Mouse (Mus musculus): ENCODE data around the gene Vmn1r171. TPM values are rescaled to one million over a fixed set of nuclear protein-coding genes. Genes with fewer than 3 reads are reported as not detected.
"Not testable (repeated sequence)": the region's sequence is repeated elsewhere in the genome, so short reads cannot be mapped to it uniquely, and the experiment has no call there.

Gene Vmn1r171
- not detected in 2 replicates for polyA plus RNA-seq (2015; fragmentation: Nextera tagmentation; extraction: Ambion mirVana)

DNA sequence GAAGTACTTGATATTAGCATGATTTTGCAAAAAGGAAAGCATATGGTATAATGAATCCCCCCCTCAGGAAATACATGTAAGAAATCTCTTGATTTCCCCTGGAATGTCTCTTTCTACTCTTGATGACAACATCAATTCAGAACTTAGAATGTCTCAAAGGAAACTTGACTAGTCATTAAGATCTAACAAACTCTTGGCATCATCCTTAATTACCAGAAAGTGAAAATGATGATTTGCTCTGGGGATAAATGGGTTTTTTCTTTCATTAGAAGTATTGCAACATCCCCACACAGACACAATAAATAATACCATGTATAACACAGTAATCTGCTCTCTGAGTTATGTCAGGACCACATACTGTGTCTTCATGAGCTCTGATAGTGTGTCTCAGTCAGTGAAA is at the start of gene Vmn1r171:
Gene Vmn1r171, plus strand, starts transcription at position 301 of the 400 bp plus-strand sequence.
- no peak within 1 kb of the TSS for H3K4me3 ChIP-seq
- H3K9me3 ChIP-seq = peaks cover 22% of the 10 kb centered on the region
- H3K4me1 ChIP-seq (replicated peaks) = no peaks in the 10 kb centered on the region
- no peak within 1 kb of the TSS for H3K4me2 ChIP-seq
- H3K9ac ChIP-seq = no peak within 1 kb of the TSS
- H3K36me3 ChIP-seq = no peaks in the 10 kb centered on the region
- no peak for ATAC-seq (ENCODE audit: low FRiP score)
- no peak within 1 kb of the TSS for H3K27ac ChIP-seq
- no peaks in the 10 kb centered on the region for H3K27me3 ChIP-seq

GRCm38 (mm10) chr7:23605875-23606274 is 24.6 kb upstream of the Vmn1r171 start, which contains the start of gene Vmn1r170:
Vmn1r170 (plus strand) TSS chr7:23606175.
- peaks cover 12% of the 10 kb centered on the region; the same call in 1 of the 2 replicates for H3K9me3 ChIP-seq
- H3K27me3 ChIP-seq; H3K4me2 ChIP-seq; H3K36me3 ChIP-seq; ATAC-seq (ENCODE audit: low FRiP score); H3K4me3 ChIP-seq; H3K27ac ChIP-seq; H3K9ac ChIP-seq; H3K4me1 ChIP-seq (replicated peaks): not testable (repeated sequence)
- WGBS = 33% methylated on average over 1 of the region's 1 CpGs

DNA sequence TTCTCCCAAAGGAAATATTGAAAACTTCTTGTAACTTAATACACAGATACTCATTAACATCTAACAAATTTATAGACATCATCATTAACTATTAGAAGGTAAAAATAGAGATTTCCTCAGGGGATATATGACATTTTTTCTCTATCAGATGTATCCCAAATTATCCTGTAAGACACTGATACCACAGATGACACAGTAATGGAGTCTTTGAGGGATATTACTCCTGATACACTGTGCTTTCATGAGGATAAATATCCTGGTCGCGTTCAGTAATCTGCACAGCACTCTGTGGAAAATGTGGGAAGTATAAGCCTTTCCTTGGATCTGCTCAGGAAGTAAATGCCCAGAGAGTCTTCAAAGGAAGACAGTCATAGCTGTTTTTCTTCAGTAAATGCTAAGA is 27.5 kb downstream of the Vmn1r171 start, which contains the start of gene Vmn1r172:
Gene Vmn1r172, plus strand, starts transcription at position 301 of the 400 bp plus-strand sequence.
- Histone ChIP-seq H3K27me3 (no peaks in the 10 kb centered on the region), H3K4me1 (replicated peaks) (no peaks in the 10 kb centered on the region), H3K36me3 (no peaks in the 10 kb centered on the region), H3K27ac (no peak within 1 kb of the TSS), H3K4me3 (no peak within 1 kb of the TSS), H3K9ac (no peak within 1 kb of the TSS), H3K4me2 (no peak within 1 kb of the TSS), H3K9me3 (peaks cover 12% of the 10 kb centered on the region; the same call in 1 of the 2 replicates)
- WGBS = 64% methylated on average over 2 of the region's 2 CpGs
- ATAC-seq (ENCODE audit: low FRiP score) = no peak

Other genes with a start within 250 kb of the Vmn1r171 start
- gene Nlrp5, start 244.8 kb upstream of the Vmn1r171 start, polyA plus RNA-seq (2015; fragmentation: Nextera tagmentation; extraction: Ambion mirVana) = not detected in 2 replicates
- not detected in 2 replicates for gene Vmn1r167, start 123.5 kb upstream of the Vmn1r171 start, polyA plus RNA-seq (2015; fragmentation: Nextera tagmentation; extraction: Ambion mirVana)
- not detected in 2 replicates for gene Vmn1r168, start 91.0 kb upstream of the Vmn1r171 start, polyA plus RNA-seq (2015; fragmentation: Nextera tagmentation; extraction: Ambion mirVana)
- gene Vmn1r169, start 55.2 kb upstream of the Vmn1r171 start, polyA plus RNA-seq (2015; fragmentation: Nextera tagmentation; extraction: Ambion mirVana) = not detected in 2 replicates
- not detected in 2 replicates for gene Vmn1r170, start 24.5 kb upstream of the Vmn1r171 start, polyA plus RNA-seq (2015; fragmentation: Nextera tagmentation; extraction: Ambion mirVana)
- not detected in 2 replicates for gene Vmn1r172, start 27.6 kb downstream of the Vmn1r171 start, polyA plus RNA-seq (2015; fragmentation: Nextera tagmentation; extraction: Ambion mirVana)
- gene Vmn1r173, start 70.0 kb downstream of the Vmn1r171 start, polyA plus RNA-seq (2015; fragmentation: Nextera tagmentation; extraction: Ambion mirVana) = not detected in 2 replicates
- gene Vmn1r174, start 121.5 kb downstream of the Vmn1r171 start, polyA plus RNA-seq (2015; fragmentation: Nextera tagmentation; extraction: Ambion mirVana) = not detected in 2 replicates
- gene Vmn1r175, start 179.9 kb downstream of the Vmn1r171 start, polyA plus RNA-seq (2015; fragmentation: Nextera tagmentation; extraction: Ambion mirVana) = not detected in 2 replicates
- not detected in 2 replicates for gene Vmn1r176, start 206.7 kb downstream of the Vmn1r171 start, polyA plus RNA-seq (2015; fragmentation: Nextera tagmentation; extraction: Ambion mirVana)
- not detected in 2 replicates for gene Vmn1r177, start 235.7 kb downstream of the Vmn1r171 start, polyA plus RNA-seq (2015; fragmentation: Nextera tagmentation; extraction: Ambion mirVana)

Measured in hindbrain, embryonic 13.5 days (tissue).